Mouse (Mus musculus): Measurements from ENCODE around the gene Macrod2. TPM values are rescaled to one million over a fixed set of nuclear protein-coding genes. Genes with fewer than 3 reads are reported as not detected.

Macrod2 gene
- polyA plus RNA-seq, 1 experiment from 2014 or later, result 89.4 TPM

DNA sequence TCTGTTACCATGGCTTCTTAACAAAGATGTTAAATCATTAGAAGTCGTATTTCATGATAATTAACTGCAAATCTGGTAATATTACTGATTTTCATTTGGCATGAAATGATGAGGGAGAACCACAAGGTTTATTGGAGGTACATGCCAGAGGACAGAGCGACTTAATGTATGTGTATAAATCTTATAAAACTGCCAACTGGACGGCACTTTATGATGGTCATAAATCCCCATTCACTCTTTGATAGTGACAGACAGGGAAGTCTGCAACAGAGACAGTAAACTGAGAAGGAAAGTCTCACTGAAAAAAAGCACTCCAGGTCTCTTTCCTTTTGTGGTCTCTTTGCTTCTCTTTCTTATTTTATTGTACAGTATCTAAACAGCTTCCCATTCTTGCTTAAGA lies 1176.3 kb downstream of the Macrod2 start:
- Histone ChIP-seq H3K9me3 (replicated peaks) (no peaks in the 10 kb centered on the region), H3K27ac (replicated peaks) (no peak overlapping the region), H3K4me3 (replicated peaks) (no peak overlapping the region), H3K36me3 (no peaks in the 10 kb centered on the region), H3K9ac (replicated peaks) (no peak overlapping the region), H3K27me3 (replicated peaks) (no peaks in the 10 kb centered on the region), H3K4me2 (no peak overlapping the region), H3K4me1 (no peaks in the 10 kb centered on the region)
- WGBS, result 11% methylated on average over 3 of the region's 3 CpGs
- ATAC-seq (ENCODE audit: low FRiP score), result no peak

DNA sequence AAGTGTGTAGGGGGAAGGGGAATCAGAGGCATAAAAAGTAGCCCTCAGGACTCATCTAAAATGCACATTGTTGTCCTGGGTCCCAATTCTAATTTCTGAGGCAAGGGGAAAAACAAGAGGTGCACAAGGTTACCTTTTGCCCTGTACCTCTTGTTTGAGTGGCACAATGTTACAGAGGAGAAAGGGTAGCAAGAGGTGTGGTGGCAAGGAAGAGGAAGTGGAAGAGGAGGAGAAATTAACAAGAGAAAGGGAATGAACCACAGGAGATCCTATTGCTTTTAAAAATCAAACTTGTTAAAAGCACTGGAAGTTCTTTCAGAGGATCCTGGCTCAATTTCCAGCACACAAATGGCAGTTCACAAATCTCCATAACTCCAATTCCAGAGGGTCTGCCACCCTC lies 1183.1 kb downstream of the Macrod2 start:
- Histone ChIP-seq H3K36me3 (no peaks in the 10 kb centered on the region), H3K4me3 (replicated peaks) (no peak overlapping the region), H3K4me2 (no peak overlapping the region), H3K27ac (replicated peaks) (no peak overlapping the region), H3K4me1 (no peaks in the 10 kb centered on the region), H3K27me3 (replicated peaks) (no peaks in the 10 kb centered on the region), H3K9me3 (replicated peaks) (no peaks in the 10 kb centered on the region), H3K9ac (replicated peaks) (no peak overlapping the region)
- no peak for ATAC-seq (ENCODE audit: low FRiP score)

DNA sequence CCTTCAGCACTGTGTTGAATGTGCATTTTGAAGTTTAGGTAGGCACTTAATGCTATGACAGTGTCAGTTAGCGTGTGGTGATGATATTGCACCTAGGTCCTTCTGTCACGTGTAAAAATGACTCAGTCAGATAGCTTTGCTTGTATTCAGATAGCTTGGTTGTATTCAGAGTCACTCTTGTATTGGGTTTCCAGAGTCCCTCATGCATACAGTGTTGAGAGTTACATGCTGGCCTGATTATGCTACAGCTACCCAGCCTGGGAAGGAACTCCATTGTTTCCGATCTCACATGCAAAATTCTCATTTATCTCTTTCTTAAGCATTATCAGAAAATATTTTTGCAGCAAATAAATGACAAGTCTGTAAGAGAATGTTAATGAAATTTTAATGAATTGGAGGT lies 1187.3 kb downstream of the Macrod2 start:
- no peaks in the 10 kb centered on the region for H3K27me3 ChIP-seq (replicated peaks)
- no peaks in the 10 kb centered on the region for H3K4me1 ChIP-seq
- WGBS, result 75% methylated on average over 3 of the region's 3 CpGs

DNA sequence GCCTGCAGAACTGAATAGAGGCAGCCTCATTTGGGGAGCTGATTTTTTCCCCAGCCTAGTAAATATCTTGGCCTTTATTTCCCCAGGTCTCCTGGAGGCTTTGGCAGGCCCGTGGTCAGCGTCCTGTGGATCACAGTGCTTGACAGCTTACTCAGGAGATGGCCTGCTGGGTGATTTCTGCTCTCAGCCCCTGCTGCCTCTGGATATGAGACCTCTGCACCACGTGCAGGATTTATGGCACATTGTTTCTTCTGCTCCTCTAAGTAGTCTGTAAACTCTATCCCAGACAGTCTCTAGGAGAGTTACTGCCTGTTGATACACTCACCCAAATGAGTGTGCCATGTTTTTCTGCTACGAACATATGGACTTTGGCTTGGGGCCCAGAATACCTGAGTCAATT lies 1187.8 kb downstream of the Macrod2 start:
- H3K27ac ChIP-seq (replicated peaks), result no peak overlapping the region
- no peak overlapping the region for H3K9ac ChIP-seq (replicated peaks)
- no peaks in the 10 kb centered on the region for H3K9me3 ChIP-seq (replicated peaks)
- 15% methylated on average over 4 of the region's 4 CpGs for WGBS
- no peak overlapping the region for H3K4me3 ChIP-seq (replicated peaks)
- no peaks in the 10 kb centered on the region for H3K4me1 ChIP-seq
- H3K27me3 ChIP-seq (replicated peaks), result no peaks in the 10 kb centered on the region
- no peaks in the 10 kb centered on the region for H3K36me3 ChIP-seq
- no peak overlapping the region for H3K4me2 ChIP-seq
- no peak; the same call in 1 of the 2 replicates for ATAC-seq (ENCODE audit: low FRiP score)

More for the DNA sequence above, 1187.3 kb downstream of the Macrod2 start:
- Histone ChIP-seq H3K4me3 (replicated peaks) (no peak overlapping the region), H3K36me3 (no peaks in the 10 kb centered on the region), H3K4me2 (no peak overlapping the region), H3K27ac (replicated peaks) (no peak overlapping the region), H3K9me3 (replicated peaks) (no peaks in the 10 kb centered on the region), H3K9ac (replicated peaks) (no peak overlapping the region)
- ATAC-seq (ENCODE audit: low FRiP score), result no peak

DNA sequence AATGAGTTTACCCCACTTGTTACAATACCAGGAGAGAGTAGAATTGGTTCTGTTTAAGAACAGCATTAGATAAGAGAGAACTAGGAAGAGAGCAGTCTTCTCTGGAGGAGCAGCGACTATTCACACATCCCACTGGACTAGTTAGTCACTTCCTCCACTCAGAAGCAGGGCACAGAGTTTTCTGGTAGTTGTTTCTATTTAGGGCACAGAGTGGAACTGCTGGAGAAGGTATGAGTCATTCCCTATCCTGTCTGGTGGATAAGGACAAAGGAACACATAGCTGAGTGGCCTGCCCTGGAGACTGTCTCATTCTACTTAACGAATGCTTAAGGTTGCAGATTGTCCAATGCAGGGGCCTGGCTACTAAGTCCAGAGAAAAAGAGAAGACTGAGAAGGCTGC lies 1192.2 kb downstream of the Macrod2 start:
- ATAC-seq (ENCODE audit: low FRiP score), result no peak
- H3K27ac ChIP-seq (replicated peaks), result no peak overlapping the region
- 79% methylated on average over 2 of the region's 2 CpGs for WGBS

DNA sequence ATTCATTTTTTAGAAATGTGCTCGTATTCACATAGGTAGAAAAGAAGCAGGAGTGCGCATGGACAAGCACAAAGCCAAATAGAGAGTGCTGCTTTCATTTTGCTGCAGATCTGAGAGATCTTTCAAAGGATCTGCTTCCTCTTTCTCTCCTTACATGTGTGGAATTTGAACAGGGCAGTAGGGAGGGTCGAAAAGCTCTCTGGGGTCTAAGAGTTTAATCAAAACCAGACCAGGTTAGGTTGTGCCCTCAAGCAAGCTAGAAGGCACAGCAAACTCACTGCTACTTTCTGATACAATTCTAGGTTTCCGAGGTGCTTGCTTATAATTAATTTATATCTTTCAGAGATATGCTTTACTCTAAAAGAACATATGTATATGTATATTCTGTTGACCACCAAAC lies 1196.2 kb downstream of the Macrod2 start:
- Histone ChIP-seq H3K4me3 (replicated peaks) (no peak overlapping the region), H3K4me1 (no peaks in the 10 kb centered on the region), H3K4me2 (no peak overlapping the region), H3K9me3 (replicated peaks) (no peaks in the 10 kb centered on the region), H3K9ac (replicated peaks) (no peak overlapping the region), H3K36me3 (no peaks in the 10 kb centered on the region), H3K27me3 (replicated peaks) (no peaks in the 10 kb centered on the region), H3K27ac (replicated peaks) (no peak overlapping the region)
- no peak for ATAC-seq (ENCODE audit: low FRiP score)
- WGBS, result 85% methylated on average over 4 of the region's 4 CpGs

More for the DNA sequence above, 1192.2 kb downstream of the Macrod2 start:
- no peak overlapping the region for H3K4me2 ChIP-seq
- H3K36me3 ChIP-seq, result no peaks in the 10 kb centered on the region
- H3K27me3 ChIP-seq (replicated peaks), result no peaks in the 10 kb centered on the region
- no peak overlapping the region for H3K9ac ChIP-seq (replicated peaks)
- H3K4me3 ChIP-seq (replicated peaks), result no peak overlapping the region
- no peaks in the 10 kb centered on the region for H3K4me1 ChIP-seq
- no peaks in the 10 kb centered on the region for H3K9me3 ChIP-seq (replicated peaks)

DNA sequence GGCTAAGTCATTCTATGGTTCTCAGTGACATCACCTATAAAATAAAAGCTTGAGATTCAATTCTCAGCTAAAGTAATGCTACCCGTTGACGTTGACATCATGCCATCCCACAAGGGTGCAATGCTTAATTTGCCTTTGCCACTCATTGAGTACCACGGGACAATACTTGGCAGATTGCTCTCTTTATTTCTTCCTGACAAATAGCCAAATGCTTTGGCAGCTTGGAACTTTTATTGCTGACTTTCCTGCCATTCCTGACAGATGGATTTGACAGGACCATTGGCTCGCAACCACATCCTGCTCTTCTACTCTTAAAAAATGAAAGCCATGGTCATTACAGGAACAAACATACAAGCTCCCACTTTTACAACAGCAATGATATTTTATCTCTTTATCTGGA lies 1199.7 kb downstream of the Macrod2 start:
- Histone ChIP-seq H3K4me1 (no peaks in the 10 kb centered on the region), H3K27me3 (replicated peaks) (no peaks in the 10 kb centered on the region), H3K9me3 (replicated peaks) (no peaks in the 10 kb centered on the region), H3K27ac (replicated peaks) (no peak overlapping the region), H3K4me2 (no peak overlapping the region), H3K36me3 (no peaks in the 10 kb centered on the region), H3K4me3 (replicated peaks) (no peak overlapping the region), H3K9ac (replicated peaks) (no peak overlapping the region)
- WGBS, result 45% methylated on average over 4 of the region's 4 CpGs
- ATAC-seq (ENCODE audit: low FRiP score), result no peak

DNA sequence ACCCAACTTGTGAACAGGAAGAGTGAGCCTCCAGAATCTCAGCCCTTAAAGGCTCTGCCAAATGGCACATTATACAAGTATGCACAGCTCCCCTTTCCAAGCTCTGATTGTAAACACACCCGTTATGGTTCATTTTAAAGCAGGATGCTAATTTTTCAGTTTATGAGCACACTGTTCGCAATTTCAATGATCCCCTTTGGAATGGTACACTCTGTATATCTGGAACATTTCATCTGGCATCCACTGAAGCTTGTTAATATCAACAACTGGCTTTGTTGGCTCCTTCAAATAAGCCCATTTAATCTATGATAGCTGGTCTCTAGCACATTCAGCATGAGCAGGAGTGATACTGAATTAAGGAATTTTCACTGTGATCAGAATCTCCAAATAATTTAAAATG lies 1222.6 kb downstream of the Macrod2 start:
- H3K9me3 ChIP-seq (replicated peaks), result no peaks in the 10 kb centered on the region
- H3K4me3 ChIP-seq (replicated peaks), result no peak overlapping the region
- no peak overlapping the region for H3K9ac ChIP-seq (replicated peaks)
- ATAC-seq (ENCODE audit: low FRiP score), result no peak
- H3K27me3 ChIP-seq (replicated peaks), result no peaks in the 10 kb centered on the region
- no peaks in the 10 kb centered on the region for H3K36me3 ChIP-seq
- WGBS, result 51% methylated on average over 2 of the region's 2 CpGs
- no peak overlapping the region for H3K4me2 ChIP-seq
- no peaks in the 10 kb centered on the region for H3K4me1 ChIP-seq
- no peak overlapping the region for H3K27ac ChIP-seq (replicated peaks)

DNA sequence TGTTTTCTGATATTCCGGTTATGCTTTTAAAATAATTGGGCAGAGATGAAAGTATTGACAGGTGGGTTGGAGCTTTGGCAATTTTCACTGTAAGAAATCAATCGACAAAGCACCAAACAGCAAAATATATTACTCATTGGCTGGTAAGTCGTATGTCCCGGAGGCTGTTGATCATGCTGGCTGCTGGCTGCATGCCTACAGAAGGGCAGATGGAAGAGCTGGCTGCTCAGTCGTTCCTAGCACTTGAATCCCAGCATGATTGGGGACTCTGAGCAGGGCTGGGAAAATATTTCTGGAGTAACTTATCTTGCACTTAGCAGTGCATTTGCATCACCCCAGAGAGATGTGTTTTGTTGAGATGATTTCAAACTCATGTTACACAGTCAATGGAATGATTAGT lies 1223.1 kb downstream of the Macrod2 start:
- Histone ChIP-seq H3K4me3 (replicated peaks) (no peak overlapping the region), H3K9me3 (replicated peaks) (no peaks in the 10 kb centered on the region), H3K9ac (replicated peaks) (no peak overlapping the region), H3K4me1 (no peaks in the 10 kb centered on the region), H3K36me3 (no peaks in the 10 kb centered on the region), H3K27me3 (replicated peaks) (no peaks in the 10 kb centered on the region), H3K4me2 (no peak overlapping the region), H3K27ac (replicated peaks) (0 out of 2 replicates have a peak overlapping the region, but pooled peaks have one; percentile 25)
- WGBS, result 61% methylated on average over 5 of the region's 5 CpGs
- no peak for ATAC-seq (ENCODE audit: low FRiP score)

DNA sequence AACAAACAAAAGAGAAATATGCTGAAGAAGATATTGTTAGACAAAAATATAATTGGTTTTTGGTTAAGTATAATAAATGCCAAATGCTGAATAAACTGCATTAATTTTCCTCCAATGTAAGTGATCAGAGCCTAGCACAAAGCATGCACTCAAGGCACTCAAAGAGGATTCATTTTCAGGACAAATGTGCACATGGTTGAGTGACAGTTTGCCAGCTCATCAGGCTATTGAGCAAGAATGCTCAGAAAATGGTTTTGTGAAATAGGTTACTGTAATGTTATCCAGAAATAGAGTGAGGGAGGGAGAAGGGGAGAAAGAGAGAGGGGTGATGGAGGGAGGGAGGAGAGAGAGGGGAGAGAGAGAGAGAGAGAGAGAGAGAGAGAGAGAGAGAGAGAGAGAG lies 1268.9 kb downstream of the Macrod2 start:
- no peaks in the 10 kb centered on the region for H3K9me3 ChIP-seq (replicated peaks)
- H3K4me3 ChIP-seq (replicated peaks), result no peak overlapping the region
- no peaks in the 10 kb centered on the region for H3K36me3 ChIP-seq
- no peak overlapping the region for H3K4me2 ChIP-seq
- no peaks in the 10 kb centered on the region for H3K4me1 ChIP-seq
- no peak overlapping the region for H3K27ac ChIP-seq (replicated peaks)
- H3K27me3 ChIP-seq (replicated peaks), result no peaks in the 10 kb centered on the region
- ATAC-seq (ENCODE audit: low FRiP score), result no peak
- no peak overlapping the region for H3K9ac ChIP-seq (replicated peaks)

DNA sequence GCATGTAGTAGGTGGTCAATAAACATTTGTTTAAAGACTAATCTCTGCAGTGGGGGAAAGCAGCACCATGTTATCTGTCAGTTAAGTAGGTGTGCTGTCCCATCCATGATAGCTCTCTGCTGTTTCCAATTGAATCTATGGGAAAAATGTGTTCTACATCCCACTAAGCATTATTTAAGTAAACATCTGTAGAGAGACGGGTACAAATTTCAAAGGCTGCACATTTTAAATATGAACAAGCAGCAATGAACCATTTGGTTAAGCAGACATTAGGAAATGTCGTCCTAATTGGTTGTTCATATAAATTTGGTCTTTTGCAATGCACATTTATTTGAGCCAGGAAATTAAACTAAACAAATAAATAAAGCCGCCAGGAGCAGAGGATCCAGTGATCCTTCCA lies 1277.7 kb downstream of the Macrod2 start:
- H3K9ac ChIP-seq (replicated peaks), result no peak overlapping the region
- H3K4me2 ChIP-seq, result no peak overlapping the region
- ATAC-seq (ENCODE audit: low FRiP score), result no peak
- H3K36me3 ChIP-seq, result no peaks in the 10 kb centered on the region
- H3K27me3 ChIP-seq (replicated peaks), result no peaks in the 10 kb centered on the region
- 86% methylated on average over 3 of the region's 3 CpGs for WGBS
- no peak overlapping the region for H3K4me3 ChIP-seq (replicated peaks)
- H3K4me1 ChIP-seq, result no peaks in the 10 kb centered on the region
- no peak overlapping the region for H3K27ac ChIP-seq (replicated peaks)
- no peaks in the 10 kb centered on the region for H3K9me3 ChIP-seq (replicated peaks)

DNA sequence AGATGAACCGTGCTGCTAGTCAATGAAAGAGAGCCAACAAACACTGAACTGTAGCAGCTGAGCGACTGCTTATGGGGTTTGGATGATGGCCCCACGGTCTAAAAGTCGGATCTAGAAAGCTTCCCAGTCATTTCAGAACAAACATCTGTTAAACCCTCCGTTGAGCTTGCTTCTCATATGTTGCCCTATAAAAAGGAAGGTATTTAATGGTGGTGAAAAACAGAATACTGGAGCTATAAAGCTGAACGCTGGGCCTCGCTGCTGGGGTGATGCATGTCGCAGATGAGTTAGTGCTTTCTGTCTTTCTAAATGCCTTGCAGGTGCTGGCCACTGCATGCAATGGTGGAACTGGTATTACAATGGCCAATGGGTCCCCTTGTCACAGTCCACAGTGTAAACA lies 1278.3 kb downstream of the Macrod2 start:
- Histone ChIP-seq H3K4me1 (no peaks in the 10 kb centered on the region), H3K27me3 (replicated peaks) (no peaks in the 10 kb centered on the region), H3K36me3 (no peaks in the 10 kb centered on the region), H3K27ac (replicated peaks) (no peak overlapping the region), H3K4me3 (replicated peaks) (no peak overlapping the region), H3K9me3 (replicated peaks) (no peaks in the 10 kb centered on the region), H3K9ac (replicated peaks) (no peak overlapping the region), H3K4me2 (no peak overlapping the region)
- ATAC-seq (ENCODE audit: low FRiP score), result no peak
- WGBS, result 62% methylated on average over 8 of the region's 8 CpGs

DNA sequence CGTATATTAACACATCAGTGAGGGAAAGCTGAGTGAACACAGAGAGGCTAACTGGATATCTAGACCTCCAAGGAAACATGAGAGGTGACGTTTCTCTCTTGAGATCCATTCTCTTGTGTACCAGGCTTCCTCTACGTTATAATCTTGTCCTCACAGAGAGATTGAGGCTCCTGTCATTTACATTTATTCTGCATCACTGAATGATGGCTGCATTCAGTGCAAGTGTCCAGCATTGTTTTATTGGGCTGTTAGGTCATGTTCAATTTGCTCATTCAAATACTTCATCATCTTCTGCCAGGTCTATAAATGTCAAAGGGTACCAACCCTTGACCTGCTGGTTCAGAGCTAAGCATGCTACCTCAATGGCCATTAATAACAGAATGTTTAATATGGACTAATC lies 1302.4 kb downstream of the Macrod2 start:
- H3K4me1 ChIP-seq, result no peaks in the 10 kb centered on the region
- no peak overlapping the region for H3K4me3 ChIP-seq (replicated peaks)
- no peaks in the 10 kb centered on the region for H3K36me3 ChIP-seq
- H3K9me3 ChIP-seq (replicated peaks), result no peaks in the 10 kb centered on the region
- no peak overlapping the region for H3K9ac ChIP-seq (replicated peaks)
- ATAC-seq (ENCODE audit: low FRiP score), result no peak
- 80% methylated on average over 3 of the region's 3 CpGs for WGBS
- H3K4me2 ChIP-seq, result no peak overlapping the region
- H3K27ac ChIP-seq (replicated peaks), result no peak overlapping the region
- no peaks in the 10 kb centered on the region for H3K27me3 ChIP-seq (replicated peaks)
